In genomic region chr4:86436336-86436735, GRCm38 (mm10) we compare ENCODE assay signal across 24 mouse cellular contexts.
DNase-seq lines count a peak whose midpoint lies in the region; ATAC-seq and TF ChIP-seq lines count a peak whose summit lies in the region.
"Had no signal": no experiment of that assay in that cellular context is flagged by ENCODE, and none has a peak within 500 bp of the region (broad histone marks: within the 10 kb centered on the region; RNA-seq: fewer than 3 reads in every experiment).

No protein-coding gene starts in this region.

- no peak for TF ChIP-seq EP300 in liver, postnatal 0 days (IDR thresholded peaks at IDR 0.05; ENCODE audit: low read depth)

- WGBS in liver, embryonic 11.5 days: 79% methylated on average over 3 of the region's 3 CpGs
- 54% methylated on average over 3 of the region's 3 CpGs for WGBS in liver, postnatal 0 days (ENCODE audit: insufficient replicate concordance)

- H3K9me3 ChIP-seq in liver, embryonic 11.5 days (ENCODE audit: control insufficient read depth, low read length): no peaks in the 10 kb centered on the region
- H3K9me3 ChIP-seq in liver, postnatal 0 days (ENCODE audit: low read length): no peaks in the 10 kb centered on the region
- H3K9me3 ChIP-seq: embryonic facial prominence, embryonic 13.5 days; forebrain, embryonic 13.5 days; G1E; hindbrain, embryonic 13.5 days; limb, embryonic 10.5 days; midbrain, embryonic 10.5 days had no signal

- no peaks in the 10 kb centered on the region for H3K36me3 ChIP-seq in liver, embryonic 11.5 days (ENCODE audit: control insufficient read depth, insufficient read depth, low read length)
- no peaks in the 10 kb centered on the region for H3K36me3 ChIP-seq in liver, postnatal 0 days (replicated peaks; ENCODE audit: insufficient read depth, low read length)
- H3K36me3 ChIP-seq: embryonic facial prominence, embryonic 13.5 days; G1E; hindbrain, embryonic 13.5 days; limb, embryonic 10.5 days; midbrain, embryonic 10.5 days had no signal

- H3K27me3 ChIP-seq in liver, embryonic 11.5 days (replicated peaks; ENCODE audit: control insufficient read depth, insufficient read depth, low read length): no peaks in the 10 kb centered on the region
- no peaks in the 10 kb centered on the region for H3K27me3 ChIP-seq in liver, postnatal 0 days (ENCODE audit: insufficient read depth, low read length)
- H3K27me3 ChIP-seq: CH12.LX; embryonic facial prominence, embryonic 13.5 days; forebrain, embryonic 13.5 days; hindbrain, embryonic 13.5 days; Patski had no signal

- peak; percentile 79 for ATAC-seq in liver, embryonic 11.5 days (replicated peaks; ENCODE audit: low FRiP score)
- ATAC-seq in liver, postnatal 0 days: peak; percentile 100
- no peak for ATAC-seq in erythroblast, adult 5-6 weeks (replicated peaks; ENCODE audit: low FRiP score, poor library complexity, severe bottlenecking)
- ATAC-seq: forebrain, embryonic 13.5 days; Patski had no signal

- no peak overlapping the region for H3K4me3 ChIP-seq in liver, embryonic 11.5 days (ENCODE audit: low read depth, low read length)
- H3K4me3 ChIP-seq in liver, postnatal 0 days (ENCODE audit: low read depth, low read length): no peak overlapping the region
- H3K4me3 ChIP-seq: embryonic facial prominence, embryonic 13.5 days; forebrain, embryonic 13.5 days; hindbrain, embryonic 13.5 days; limb, embryonic 10.5 days; midbrain, embryonic 10.5 days had no signal

- no peak overlapping the region for H3K9ac ChIP-seq in liver, embryonic 11.5 days (ENCODE audit: low read depth, low read length)
- no peak overlapping the region for H3K9ac ChIP-seq in liver, postnatal 0 days (replicated peaks)
- H3K9ac ChIP-seq: embryonic facial prominence, embryonic 13.5 days; forebrain, embryonic 13.5 days; hindbrain, embryonic 13.5 days; lung, embryonic 14.5 days had no signal

- peak; percentile 23 for DNase-seq in kidney, adult 9 months
- no peak for DNase-seq in kidney, postnatal 4 days
- DNase-seq in lung, postnatal 36 days: peak; percentile 55
- no peak for DNase-seq in lung, postnatal 10 days
- no peak for DNase-seq in liver, embryonic 11.5 days (ENCODE audit: low spot score)
- peak; percentile 31 for DNase-seq in liver, postnatal 0 days
- DNase-seq in retina, postnatal 1 day: no peak
- DNase-seq: adrenal gland, adult 2 months; B cell, adult 2 months; cerebellum, adult 11 months; cerebellum, adult 9-11 months; gastrocnemius, postnatal 36 days; heart, postnatal 36 days; lung, embryonic 14.5 days; right cerebral cortex, adult 18-20 months had no signal

- no peak for TF ChIP-seq CTCF in liver, postnatal 0 days (IDR thresholded peaks at IDR 0.05; ENCODE audit: low read depth)

- no peaks in the 10 kb centered on the region for H3K4me1 ChIP-seq in liver, embryonic 11.5 days (replicated peaks; ENCODE audit: control insufficient read depth, insufficient read depth, low read length)
- H3K4me1 ChIP-seq in liver, postnatal 0 days (ENCODE audit: insufficient read depth): peaks cover 11% of the 10 kb centered on the region; the same call in 1 of the 2 replicates
- H3K4me1 ChIP-seq: forebrain, embryonic 13.5 days; hindbrain, embryonic 13.5 days; midbrain, embryonic 10.5 days had no signal

- H3K4me2 ChIP-seq in liver, embryonic 11.5 days: no peak overlapping the region
- no peak overlapping the region for H3K4me2 ChIP-seq in liver, postnatal 0 days (ENCODE audit: low read depth, low read length)
- H3K4me2 ChIP-seq: embryonic facial prominence, embryonic 13.5 days; forebrain, embryonic 13.5 days; hindbrain, embryonic 13.5 days; lung, embryonic 14.5 days had no signal

- no peak overlapping the region for H3K27ac ChIP-seq in liver, embryonic 11.5 days (ENCODE audit: low read depth, low read length)
- H3K27ac ChIP-seq in liver, postnatal 0 days (ENCODE audit: low read depth): no peak overlapping the region
- H3K27ac ChIP-seq: embryonic facial prominence, embryonic 13.5 days; forebrain, embryonic 13.5 days; hindbrain, embryonic 13.5 days; limb, embryonic 10.5 days; midbrain, embryonic 10.5 days had no signal

Comparison
In these comparisons a context has a peak if more than half of its experiments do, and no peak if none do; other contexts are left out.
1. DNase-seq: peak in kidney, adult 9 months (single experiment), lung, postnatal 36 days (single experiment) and liver, postnatal 0 days (single experiment); none in kidney, postnatal 4 days (0 of 2), lung, postnatal 10 days (single experiment), liver, embryonic 11.5 days (single experiment) and retina, postnatal 1 day (single experiment).